Mouse (Mus musculus) yolk sac, embryonic 10.5 days (tissue): ENCODE measurements around the gene Flt4.

ENCODE experiments used
- DNase-seq: peaks from one replicate; pipeline ENCODE4 v3.0.0-alpha.2; 2017; ENCODE audit warnings: low spot score

The Flt4 gene

DNA sequence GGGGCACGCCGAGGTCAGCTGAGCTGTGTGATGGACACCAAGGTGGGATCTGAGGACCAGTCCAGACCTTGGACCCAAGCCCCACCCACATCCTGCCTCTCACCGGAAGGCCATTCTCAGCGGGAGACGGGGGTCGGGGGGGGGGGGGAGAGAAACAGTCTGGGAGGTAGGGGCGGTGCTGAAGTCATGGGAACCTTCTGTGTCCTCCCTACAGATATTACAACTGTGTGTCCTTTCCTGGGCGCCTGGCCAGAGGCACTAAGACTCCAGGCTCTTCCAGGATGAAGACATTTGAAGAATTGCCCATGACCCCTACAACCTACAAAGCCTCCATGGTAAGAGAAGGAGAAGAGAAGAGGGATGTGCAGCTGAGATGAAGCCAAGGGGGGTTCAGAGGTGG, 36.6 kb downstream of the Flt4 start:
- no peak for DNase-seq

DNA sequence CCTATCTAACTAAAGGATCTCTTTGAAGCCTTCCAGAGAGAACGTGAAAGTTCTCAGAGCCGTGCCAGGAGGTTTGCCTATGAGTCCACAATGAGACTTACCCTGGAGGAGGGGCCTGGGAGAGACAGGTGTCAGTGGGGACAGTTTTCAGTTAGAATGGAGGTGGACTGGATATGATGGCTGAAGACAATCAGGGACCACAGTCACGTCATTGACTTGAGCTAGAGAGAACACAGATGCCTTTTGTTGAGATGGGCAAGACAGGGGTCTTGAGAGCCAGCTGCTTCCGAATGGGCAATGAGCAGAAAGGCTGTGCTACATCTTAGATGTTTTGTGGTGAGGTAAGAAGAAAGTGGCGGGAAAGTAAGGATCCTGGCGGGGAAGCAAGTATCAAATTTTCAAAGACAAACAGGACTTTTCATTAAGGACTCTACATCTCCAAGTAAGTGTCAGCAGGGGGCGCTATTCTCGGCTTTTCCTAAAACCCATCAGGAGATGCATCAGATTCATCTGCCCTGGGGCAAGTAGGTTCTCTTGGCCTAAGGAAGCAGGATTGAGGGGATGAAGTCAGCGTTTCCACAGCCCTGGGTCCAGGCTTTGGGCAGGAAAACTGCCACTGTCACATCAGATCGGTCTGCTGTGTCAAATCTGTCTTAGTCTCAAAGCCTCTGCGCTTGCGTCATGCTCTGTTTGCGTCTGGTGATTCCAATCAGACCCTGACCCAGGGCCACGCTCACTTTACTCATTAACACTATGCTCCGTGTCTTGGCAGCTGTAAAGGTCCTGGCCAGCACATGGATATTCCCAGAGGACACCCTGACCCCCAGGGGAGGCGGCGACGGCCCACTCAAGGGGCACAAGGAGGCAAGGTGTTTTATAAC, 41.3 kb downstream of the Flt4 start:
- peak; percentile 66 for DNase-seq

DNA sequence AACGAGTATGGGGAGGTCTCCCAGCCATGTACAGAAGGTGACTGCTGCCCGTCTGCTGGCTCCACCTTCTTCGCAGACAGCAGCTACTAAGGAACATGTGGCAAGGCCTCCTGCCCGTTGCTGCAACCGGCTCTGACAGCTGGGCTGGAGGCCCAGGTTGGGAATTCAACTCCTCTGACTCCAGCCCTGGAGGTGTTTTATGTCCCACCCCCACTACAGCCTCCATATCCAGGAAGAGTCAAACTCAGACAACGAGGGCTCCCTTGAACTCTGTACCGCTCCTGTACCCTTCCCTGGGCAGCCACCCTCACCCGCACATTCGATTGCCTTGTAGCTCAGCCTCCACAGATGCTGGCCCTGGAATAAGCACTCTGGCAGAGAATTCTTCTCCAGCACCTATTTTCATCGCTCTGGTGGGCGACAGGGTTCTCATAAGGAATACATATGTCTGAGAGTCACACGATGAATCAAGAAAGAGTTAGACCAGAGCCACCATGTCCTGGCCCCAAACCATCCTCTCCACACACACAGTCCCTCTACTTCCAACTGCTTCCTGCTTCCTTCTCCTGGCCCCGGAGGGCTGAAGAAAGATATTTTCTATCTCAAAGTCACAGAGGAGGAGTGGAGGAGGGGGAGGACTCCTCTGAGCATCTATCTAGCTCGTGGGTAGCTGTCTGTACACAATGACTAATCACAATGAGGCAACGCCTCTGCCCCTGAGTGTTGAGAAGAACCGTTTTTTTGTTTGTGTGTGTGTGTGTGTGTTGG, 42.1 kb downstream of the Flt4 start:
- DNase-seq = no peak

DNA sequence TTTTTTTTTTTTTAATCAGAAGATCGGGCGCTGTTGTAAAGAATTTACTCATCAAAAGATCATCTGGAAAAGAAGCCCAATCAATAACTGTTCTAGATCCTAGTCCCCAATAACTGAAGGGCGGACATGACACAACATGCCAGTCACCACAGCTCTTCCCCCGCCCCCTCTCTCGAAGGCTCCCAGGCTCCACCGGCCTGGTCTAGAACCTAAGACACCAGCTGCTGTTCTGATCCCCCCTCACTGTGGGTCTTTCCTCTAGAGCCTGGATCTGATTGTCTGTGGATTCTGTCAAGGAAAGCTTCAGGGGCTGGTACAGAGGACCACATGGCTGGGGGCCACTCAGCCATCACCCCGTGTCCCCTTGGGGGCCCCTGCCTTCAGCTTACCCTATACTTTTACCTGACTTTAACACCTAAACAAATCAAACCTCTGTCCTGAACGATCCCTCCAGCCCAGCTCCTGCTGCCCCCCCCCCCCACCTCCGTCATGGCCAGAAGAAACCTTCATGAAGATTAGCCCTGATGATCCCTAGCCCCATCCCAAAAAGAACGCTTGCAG, 42.8 kb downstream of the Flt4 start:
- DNase-seq = no peak

DNA sequence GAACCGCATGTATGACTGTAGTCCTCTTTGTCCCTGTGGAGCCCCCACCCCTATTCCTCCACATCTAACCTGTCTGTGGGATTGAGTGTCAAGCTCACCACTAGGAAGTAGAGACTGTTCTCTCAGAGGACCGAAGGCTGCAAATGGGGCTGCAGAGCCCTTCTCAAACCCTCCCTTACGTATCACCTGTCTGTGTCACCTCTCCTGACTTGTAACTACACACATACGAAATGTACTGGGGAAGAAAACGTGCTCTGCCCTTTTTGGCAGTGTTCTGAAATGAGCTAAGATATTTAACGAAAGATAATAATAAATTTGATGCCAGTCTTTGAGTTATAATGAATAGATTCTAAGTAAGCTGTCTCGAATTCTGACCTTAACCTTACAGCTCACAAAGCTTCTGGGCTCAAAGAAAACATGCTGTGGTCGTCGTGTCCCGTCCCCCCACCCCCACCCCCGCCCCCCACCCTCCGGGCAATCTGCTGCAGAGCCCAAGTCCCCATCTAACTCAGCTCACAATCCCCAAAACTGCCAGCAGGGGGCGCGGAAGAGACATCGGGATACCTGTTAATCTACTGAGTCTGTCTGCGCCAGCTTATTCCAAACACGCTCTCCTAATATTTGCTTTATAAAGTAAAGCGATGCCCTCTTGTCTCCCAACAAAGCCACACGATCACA, 43.5 kb downstream of the Flt4 start:
- DNase-seq = peak; percentile 77

DNA sequence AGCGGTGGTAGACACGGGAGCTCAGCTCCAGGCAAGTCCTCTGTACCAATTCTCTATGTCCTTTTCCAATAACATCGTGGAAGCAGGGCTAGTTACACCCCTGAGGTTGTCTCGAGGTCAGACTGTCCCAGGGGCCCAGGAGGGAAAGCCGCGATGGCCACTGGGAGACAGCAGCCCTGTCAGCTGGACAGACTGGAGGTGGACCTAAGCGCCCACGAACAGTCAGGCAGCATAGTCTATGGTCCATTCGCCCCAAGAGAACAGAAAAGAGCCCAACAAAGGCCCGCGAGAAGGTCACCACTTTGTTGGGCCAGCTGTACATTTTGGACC, 44.0 kb downstream of the Flt4 start:
- no peak for DNase-seq

DNA sequence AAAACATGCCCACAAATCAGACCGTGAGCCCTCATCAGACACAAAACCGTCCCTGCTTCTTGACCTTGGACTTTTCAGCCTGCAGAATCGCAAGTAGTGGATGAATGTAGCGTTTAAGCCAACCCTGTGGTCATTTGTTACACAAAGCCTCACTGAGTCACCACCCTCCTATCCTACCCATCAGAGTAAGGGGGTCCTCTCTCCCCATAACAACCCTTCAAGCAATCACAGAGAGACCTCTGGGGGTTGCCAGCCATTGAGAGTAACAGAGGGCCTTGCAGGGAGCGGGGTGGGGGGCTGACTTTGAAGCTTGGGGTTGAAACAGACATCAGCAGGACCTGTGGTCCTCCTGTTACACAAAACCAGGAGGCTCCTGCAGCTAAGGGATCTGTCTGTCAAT, 45.6 kb downstream of the Flt4 start:
- no peak for DNase-seq

DNA sequence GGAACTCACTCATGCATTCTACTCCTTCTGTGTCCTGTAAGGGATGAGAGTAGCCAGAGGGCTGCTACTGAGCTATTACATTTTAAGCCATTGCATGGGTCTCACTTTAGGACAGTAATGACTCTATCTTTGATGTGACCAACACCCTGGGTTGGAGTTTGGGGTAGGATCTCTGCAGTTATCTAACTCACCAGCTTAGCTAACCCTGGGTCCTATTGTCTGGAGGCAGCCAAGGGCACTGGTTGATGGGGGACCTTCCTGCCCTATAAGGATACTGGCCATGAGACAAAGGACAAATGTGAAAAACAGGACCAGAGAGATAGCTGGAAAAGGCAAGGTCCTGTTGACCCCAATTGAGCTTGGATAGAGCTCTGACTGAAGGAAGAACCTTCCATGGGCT, 46.4 kb downstream of the Flt4 start:
- no peak for DNase-seq

DNA sequence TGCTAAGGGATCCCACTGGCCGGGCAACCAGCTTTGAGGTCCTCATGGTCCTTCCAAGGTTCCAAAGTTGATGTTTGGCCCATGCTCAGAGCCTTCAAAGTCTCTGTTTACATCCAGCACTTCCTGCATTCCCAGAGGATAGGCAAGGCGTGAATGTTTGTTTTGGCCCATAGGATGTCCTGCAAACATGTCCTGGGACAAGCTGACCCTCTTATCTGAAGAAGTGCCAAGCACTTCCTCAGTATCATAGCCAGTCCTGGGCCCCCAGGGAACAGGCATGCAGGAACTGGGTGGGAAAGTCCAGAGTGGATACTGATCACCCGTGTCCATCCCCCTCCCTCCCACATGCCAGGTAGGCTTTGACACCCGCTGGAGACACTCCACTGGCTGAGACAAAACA, 49.0 kb downstream of the Flt4 start:
- DNase-seq = no peak

DNA sequence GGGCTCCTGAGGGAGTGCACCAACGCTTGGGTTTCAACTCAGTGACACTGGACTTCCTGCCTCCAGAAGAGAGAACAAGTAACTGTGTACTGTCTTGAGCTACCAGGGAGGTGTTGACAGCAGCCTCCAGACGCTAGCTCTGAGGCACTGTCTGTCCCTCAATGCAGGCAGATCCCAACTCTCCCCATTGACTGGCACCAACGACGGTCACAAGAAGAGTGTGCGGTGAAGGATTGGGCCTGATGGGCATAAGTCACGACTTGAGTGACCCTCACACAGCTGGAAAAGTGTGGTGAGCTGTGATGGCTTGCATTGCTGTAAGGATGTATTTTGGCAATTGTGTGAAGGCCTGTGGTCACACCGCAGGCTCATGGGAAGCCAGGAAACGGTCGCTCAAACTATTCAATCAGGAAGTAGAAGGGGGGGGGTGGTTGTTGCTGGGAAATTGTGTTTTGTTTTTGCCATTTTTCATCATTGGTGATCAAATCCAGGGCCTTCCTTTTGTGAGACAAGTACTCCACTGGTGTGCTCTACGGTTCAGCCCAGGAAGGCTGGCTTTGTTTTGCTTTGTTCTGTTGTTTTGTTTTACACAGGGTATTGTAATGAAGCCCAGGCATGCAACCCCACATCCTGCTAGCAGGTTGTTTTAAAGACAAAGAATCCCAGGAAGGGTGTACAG, 49.9 kb downstream of the Flt4 start:
- no peak for DNase-seq

DNA sequence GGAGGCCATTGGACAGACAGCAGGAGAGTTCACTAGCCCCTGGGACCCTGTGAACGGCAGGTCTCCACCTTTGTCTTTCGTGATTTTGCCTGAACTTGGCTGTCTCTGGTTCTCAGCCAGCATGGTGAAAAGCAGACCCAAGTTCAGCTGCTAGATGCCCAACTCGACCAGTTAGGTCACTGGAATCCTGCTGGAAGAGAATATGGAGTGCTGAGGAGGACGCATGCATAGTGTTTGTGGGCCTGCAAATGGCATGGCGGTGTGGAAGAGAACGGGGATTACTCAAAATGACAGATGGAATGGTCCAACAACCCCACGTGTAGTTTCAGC, 50.4 kb downstream of the Flt4 start:
- DNase-seq = no peak

DNA sequence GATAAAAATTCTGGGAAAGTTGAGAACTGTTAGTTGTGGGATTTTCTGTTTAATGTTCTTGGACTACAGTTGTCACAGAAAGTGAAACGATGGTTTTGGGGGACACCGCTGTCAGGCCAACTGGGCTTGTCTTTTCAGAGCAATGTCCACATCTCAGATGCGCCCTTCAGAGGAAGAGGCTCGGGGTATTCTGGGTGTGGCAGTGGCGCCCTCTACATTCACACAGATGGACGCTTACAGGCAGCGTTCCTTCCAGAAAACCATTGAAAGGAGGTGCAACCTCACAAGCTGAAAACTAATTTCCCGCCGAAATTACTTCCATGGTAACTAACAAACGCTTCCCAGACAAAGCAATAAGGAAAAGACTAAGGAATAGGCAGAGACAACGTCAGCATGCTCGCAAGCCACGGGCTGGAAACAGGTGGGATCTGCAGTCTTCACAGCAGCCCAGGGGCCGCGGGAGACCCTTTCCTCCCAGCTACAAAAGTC, 53.3 kb downstream of the Flt4 start:
- no peak for DNase-seq

DNA sequence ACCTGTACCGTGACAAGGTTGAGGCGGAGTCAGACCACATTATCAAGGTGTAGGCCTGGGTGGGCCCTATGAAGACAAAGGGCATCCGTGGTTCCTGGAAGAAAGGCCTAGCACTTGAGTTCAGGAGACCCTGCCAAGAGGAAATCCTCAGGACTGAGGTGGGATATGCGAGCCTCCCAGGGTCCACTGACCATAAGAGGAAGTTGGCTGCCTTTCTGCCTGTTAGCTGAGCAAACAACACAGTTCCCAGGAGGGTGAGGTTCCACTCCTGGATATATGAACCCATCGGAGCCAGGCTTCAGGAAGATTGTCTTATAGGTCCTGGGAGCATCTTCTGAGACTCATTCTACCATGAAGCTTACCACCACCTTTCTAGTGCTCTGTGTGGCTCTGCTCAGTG, 54.2 kb downstream of the Flt4 start, which contains the start of gene Scgb3a1:
TSS of gene Scgb3a1 (plus strand) at position 301 of the 400 bp plus-strand sequence.
- DNase-seq = no peak

DNA sequence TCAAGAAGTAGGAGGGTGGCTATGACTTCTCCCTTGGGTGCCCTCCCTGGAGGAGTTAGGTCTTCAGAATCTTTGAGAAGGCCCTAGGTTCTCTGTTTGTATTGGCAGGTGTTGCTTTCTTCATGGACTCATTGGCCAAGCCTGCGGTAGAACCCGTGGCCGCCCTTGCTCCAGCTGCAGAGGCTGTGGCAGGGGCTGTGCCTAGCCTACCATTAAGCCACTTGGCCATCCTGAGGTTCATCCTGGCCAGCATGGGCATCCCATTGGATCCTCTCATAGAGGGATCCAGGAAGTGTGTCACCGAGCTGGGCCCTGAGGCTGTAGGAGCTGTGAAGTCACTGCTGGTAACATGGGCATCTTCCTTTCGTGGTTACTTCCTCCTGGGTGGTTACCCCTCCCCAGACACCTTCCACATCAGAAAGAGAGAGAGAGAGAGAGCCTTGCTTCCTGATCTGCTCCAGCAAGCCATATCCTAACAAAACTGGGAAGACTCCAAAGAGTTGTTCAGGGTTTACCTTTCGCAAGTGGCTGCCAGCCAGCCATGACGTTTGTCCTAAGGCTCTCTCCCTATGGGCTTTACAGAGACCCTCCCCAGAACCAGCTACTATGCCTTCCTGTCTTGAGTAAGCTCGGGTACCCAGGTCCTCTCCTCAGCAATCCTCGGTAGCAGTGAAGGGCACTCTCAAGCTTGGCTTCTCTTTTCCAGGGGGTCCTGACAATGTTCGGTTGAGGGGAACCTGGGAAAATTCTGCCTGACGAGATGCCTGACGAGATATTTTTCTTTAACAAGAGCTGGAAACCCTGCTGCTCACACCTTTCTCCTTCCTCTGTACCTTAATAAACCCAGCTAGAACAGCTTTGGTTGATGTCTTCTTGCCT, 55.4 kb downstream of the Flt4 start:
- no peak for DNase-seq

DNA sequence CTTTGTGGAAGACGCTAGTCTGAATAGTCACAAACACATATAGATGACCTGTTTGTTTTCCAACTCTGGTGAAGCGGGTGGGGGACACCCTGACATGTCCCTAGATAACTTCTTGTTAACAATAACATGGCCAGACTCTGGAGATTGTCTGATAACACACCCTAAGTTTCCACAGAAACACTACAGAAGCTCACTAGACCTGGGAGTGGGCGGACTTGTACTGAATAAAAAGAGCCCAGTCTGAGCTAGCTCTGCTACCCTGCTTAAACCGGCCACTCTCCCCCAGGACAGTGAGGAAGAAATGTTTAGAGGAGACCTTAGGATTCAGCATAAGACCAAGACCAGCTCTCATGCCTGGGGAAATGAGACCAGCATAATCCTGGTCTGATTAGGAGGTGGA, 56.4 kb downstream of the Flt4 start:
- DNase-seq = no peak

DNA sequence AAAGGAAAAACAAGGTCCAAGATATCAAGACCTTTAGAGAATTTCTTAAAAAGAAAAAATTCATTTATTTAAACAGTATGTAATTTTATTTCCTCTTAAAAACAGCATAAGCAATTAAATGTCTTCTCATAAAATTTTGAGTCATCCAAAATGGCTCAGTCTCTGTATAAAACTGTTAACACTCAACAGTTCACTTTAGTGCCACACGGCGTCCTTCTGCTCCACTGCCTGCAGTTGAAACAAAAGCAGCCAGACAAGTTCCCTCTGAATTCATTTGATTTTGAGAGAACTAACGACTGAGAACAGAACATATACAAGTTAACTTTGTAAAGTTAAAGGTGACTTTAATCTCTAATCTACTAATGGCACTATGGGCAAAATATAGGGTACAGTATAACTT, 64.4 kb downstream of the Flt4 start:
- no peak for DNase-seq

DNA sequence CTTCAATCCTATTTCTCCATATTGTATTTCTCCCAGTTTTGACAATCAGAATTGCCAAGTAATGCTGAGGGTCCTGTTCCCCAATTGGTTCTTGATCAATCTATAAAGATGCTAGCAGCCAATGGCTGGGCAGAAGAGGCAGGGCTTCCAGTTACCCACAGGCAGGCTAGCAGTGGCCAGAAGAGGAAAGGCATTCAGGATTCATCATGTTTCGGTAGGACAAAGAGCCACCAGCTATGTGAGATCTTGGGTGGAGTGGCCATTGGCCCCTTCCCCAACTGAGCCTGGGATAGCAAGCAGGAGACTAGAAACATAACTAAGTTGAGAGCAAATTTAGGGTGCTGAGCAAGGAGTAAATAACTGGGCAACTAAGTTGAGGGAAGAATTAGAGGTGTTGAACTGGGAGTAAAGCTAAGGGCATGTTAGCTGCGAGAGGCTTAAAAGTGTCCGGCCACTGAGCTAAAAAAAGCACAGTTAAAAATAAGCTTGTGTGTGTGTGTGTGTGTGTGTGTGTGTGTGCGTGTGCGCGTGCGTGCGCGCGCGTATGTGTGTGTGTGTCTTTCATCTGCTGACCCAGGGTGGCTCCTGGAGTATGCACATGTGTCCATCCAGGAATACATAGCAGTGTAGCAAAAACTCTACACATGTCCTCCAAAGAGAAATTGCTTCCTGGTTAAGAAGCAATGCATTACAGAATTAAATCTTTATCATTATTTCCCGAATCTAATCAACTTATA, 75.3 kb downstream of the Flt4 start:
- no peak for DNase-seq

DNA sequence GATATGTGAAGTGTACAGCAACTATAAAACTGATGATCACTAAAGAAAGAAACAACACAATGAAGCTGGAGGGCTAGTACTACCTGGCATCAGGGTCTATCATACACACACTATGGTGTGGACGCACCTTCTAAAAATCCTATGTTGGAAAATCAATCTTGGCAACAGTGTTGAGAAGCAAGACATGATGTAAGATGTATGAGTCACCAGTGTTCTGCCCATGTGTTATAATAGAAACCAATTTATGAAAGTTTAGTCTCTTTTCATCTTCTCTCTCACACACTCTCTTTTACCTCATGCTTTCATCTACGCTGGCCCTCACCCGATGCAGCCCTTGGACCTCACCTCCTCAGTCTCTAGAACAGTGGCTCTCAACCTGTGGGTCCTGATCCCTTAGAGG, 86.0 kb downstream of the Flt4 start:
- DNase-seq = no peak

DNA sequence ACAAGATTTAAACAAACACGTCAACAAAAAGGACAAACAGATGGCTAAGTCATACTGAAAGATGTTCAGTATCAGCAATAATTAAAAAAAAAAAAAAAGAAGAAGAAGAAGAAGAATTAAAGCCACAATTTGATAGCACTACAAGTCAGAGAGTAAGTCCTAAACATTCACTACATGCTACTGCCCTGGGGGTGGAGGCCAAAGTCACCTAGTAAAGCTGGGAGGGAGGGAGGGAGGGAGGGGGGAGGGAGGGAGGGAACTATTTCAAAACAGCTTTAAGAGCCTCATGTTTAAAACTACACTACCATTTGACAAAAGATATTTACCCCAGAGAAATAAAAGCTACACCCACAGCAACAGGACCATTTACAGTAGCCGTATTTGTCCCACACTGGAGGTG, 86.6 kb downstream of the Flt4 start:
- DNase-seq = no peak

DNA sequence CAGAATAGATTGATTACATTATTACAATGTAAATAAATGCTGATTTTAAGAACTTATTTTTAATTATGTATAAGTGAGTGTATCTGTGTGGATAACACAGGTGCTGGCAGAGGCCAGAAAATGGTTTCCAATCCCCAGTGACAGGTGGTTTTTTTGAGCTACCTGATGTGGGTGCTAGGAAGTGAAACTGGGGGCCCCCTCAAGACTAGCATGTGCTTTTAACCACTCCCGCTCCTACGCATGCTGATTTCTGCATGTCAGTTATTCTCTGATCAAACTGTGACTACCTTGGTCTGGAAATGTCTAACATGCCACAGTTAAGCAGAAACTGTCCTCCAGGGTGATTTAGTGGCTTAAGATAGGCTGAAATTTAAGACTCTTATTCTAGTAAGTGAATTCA, 87.4 kb downstream of the Flt4 start:
- DNase-seq = no peak
